Mouse (Mus musculus): ENCODE results near the gene Qser1. TPM values are rescaled to one million over a fixed set of nuclear protein-coding genes. Genes with fewer than 3 reads are reported as not detected.

Qser1 gene
- polyA plus RNA-seq, 2 experiments: 2.4 to 2.7 TPM

- no peaks in the 10 kb centered on the region for H3K9me3 ChIP-seq (ENCODE audit: control insufficient read depth, low read length)
- 0 out of 4 replicates have a peak, but pooled peaks cover 0 to 4% of the 10 kb centered on the region in 2 experiments for H3K4me1 ChIP-seq (replicated peaks; ENCODE audit: control insufficient read depth in 2 of 2, insufficient read depth in 2 of 2, low read length in 1 of 2)
- DNase-seq (ENCODE audit: low read depth in 3 of 3, low spot score in 3 of 3) (no peak), ATAC-seq (ENCODE audit: insufficient read depth) (no peak)
- H3K27me3 ChIP-seq (ENCODE audit: control insufficient read depth, insufficient read depth, low read length): peaks cover 26% of the 10 kb centered on the region
- no peaks in the 10 kb centered on the region for H3K36me3 ChIP-seq (replicated peaks; ENCODE audit: control insufficient read depth, insufficient read depth, low read depth)
- H3K4me3 ChIP-seq (ENCODE audit: insufficient read depth in 1 of 2, low read depth in 2 of 2, low read length in 2 of 2): no peak overlapping the region
- H3K9ac ChIP-seq (replicated peaks): no peak overlapping the region
- no peak for TF ChIP-seq CTCF (IDR thresholded peaks at IDR 0.05; ENCODE audit: low read depth)
- no peak for TF ChIP-seq EP300 (IDR thresholded peaks at IDR 0.05; ENCODE audit: low read depth)
- 43% methylated on average over 5 of the region's 5 CpGs for WGBS (ENCODE audit: insufficient replicate concordance)
- no peak overlapping the region for H3K4me2 ChIP-seq (ENCODE audit: low read depth)
- no peak overlapping the region for H3K27ac ChIP-seq
Measured at GRCm38 (mm10) chr2:104743971-104744370, 72.6 kb downstream of the Qser1 start.

DNA sequence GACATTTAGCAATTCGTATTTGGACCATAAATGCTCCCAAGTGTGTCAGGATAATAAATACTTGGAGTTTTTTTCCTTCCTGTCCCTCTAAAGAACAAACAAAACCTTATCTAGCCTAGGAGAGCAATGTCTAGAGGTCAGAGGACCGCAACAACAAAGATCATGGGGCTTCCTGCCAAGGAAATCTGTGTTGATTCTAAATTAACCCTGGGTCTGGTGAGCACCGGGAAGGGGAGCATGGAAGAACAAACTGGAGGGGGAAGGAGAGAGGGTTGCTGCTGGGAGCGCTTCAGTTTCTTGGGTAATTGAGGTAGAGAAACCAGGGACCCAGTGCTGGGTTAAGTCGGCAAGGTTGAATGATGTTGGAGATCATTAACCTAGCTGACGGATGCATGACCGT is 73.4 kb downstream of the Qser1 start:
- peak overlapping the region in 1 of 2 experiments; percentile 63; a peak in 3 of 4 replicates for H3K4me3 ChIP-seq (ENCODE audit: insufficient read depth in 1 of 2, low read depth in 2 of 2, low read length in 2 of 2)
- TF ChIP-seq EP300 (IDR thresholded peaks at IDR 0.05; ENCODE audit: low read depth) (no peak), CTCF (IDR thresholded peaks at IDR 0.05; ENCODE audit: low read depth) (no peak)
- H3K9ac ChIP-seq (replicated peaks): no peak overlapping the region
- H3K36me3 ChIP-seq (replicated peaks; ENCODE audit: control insufficient read depth, insufficient read depth, low read depth): no peaks in the 10 kb centered on the region
- WGBS (ENCODE audit: insufficient replicate concordance): 17% methylated on average over 7 of the region's 7 CpGs
- ATAC-seq (ENCODE audit: insufficient read depth) (peak; percentile 21; the same call in 1 of the 2 replicates), DNase-seq (ENCODE audit: low read depth in 3 of 3, low spot score in 3 of 3) (no peak)
- peaks cover 26% of the 10 kb centered on the region for H3K27me3 ChIP-seq (ENCODE audit: control insufficient read depth, insufficient read depth, low read length)
- 0 out of 4 replicates have a peak, but pooled peaks cover 0 to 2% of the 10 kb centered on the region in 2 experiments for H3K4me1 ChIP-seq (replicated peaks; ENCODE audit: control insufficient read depth in 2 of 2, insufficient read depth in 2 of 2, low read length in 1 of 2)
- H3K4me2 ChIP-seq (ENCODE audit: low read depth): peak overlapping the region; percentile 63
- no peak overlapping the region for H3K27ac ChIP-seq
- no peaks in the 10 kb centered on the region for H3K9me3 ChIP-seq (ENCODE audit: control insufficient read depth, low read length)

DNA sequence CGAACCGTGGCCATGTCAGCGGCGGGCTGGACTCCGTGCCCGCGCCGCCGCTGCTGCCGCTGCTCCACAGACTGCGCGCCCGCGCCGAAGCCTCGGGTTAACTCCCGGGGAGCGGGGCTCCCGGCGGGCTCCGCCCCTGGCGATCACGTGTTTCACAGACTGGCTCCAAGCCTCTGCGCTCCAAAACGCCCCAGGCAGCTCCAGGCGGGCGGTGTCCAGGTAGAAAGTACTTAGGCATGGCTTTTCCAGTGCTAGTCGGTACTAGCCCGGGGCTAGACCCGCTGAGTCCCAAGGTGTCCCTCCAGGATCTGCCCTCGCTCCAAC is 73.9 kb downstream of the Qser1 start, which contains the start of gene Depdc7:
Gene Depdc7 (minus strand): TSS at position 138 of the 324 bp plus-strand sequence.
- WGBS (ENCODE audit: insufficient replicate concordance): under 1% methylated on average over 31 of the region's 31 CpGs
- H3K36me3 ChIP-seq (replicated peaks; ENCODE audit: control insufficient read depth, insufficient read depth, low read depth): no peaks in the 10 kb centered on the region
- H3K27me3 ChIP-seq (ENCODE audit: control insufficient read depth, insufficient read depth, low read length): peaks cover 26% of the 10 kb centered on the region
- peak; percentile 37 to 74 (median 71) for DNase-seq (ENCODE audit: low read depth in 3 of 3, low spot score in 3 of 3)
- peak within 1 kb of the TSS; percentile 42 for H3K9ac ChIP-seq (replicated peaks)
- ATAC-seq (ENCODE audit: insufficient read depth): peak; percentile 82
- H3K9me3 ChIP-seq (ENCODE audit: control insufficient read depth, low read length): no peaks in the 10 kb centered on the region
- TF ChIP-seq CTCF (IDR thresholded peaks at IDR 0.05; ENCODE audit: low read depth) (no peak), EP300 (IDR thresholded peaks at IDR 0.05; ENCODE audit: low read depth) (no peak)
- no peak within 1 kb of the TSS for H3K27ac ChIP-seq
- H3K4me3 ChIP-seq (ENCODE audit: insufficient read depth in 1 of 2, low read depth in 2 of 2, low read length in 2 of 2): peak within 1 kb of the TSS; percentile 58 to 63
- 0 out of 4 replicates have a peak, but pooled peaks cover 0 to 2% of the 10 kb centered on the region in 2 experiments for H3K4me1 ChIP-seq (replicated peaks; ENCODE audit: control insufficient read depth in 2 of 2, insufficient read depth in 2 of 2, low read length in 1 of 2)
- H3K4me2 ChIP-seq (ENCODE audit: low read depth): peak within 1 kb of the TSS; percentile 63

DNA sequence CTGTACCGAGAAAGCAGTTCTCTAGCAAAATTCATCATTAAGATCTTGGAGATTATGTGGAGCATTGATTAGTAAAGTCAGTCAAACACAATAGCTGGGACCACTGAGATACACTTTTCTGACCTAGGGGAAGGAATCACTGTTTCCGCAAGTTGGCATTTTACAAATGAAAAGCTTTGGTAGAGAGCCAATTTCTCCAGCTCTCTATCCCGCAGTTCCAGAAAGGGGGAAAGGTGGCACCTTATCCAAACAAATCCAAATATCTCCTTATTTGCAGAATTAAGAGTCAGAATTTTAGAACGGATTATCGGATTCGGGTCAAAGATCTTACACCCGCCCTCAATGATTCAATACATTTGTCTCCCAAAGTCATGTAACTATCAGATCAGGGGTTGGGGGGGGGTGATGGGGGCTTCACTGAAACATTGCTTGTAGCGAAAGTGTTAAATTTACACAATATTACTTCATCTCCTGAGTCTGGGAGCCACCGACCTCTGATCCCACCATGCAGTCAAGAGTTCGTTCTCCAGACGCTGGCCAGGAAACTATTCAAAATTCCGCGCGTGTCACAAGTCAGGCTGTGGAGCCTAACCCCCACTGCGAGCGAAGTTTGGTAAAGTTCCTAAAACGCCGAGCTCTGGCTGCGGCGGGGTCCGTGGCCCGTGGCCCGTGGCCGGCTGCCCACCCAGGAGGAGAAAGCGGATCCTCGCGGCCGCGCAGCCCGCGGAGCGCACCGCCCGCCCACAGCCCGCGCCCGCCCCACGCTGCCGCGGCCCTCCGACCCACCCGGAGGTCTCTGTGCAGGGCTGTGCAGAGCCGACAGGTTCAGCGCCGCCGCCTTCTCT is 74.4 kb downstream of the Qser1 start:
- 6% methylated on average over 42 of the region's 46 CpGs for WGBS (ENCODE audit: insufficient replicate concordance)
- Histone ChIP-seq H3K9me3 (ENCODE audit: control insufficient read depth, low read length) (no peaks in the 10 kb centered on the region), H3K4me1 (replicated peaks; ENCODE audit: control insufficient read depth in 2 of 2, insufficient read depth in 2 of 2, low read length in 1 of 2) (0 out of 4 replicates have a peak, but pooled peaks cover 0 to 2% of the 10 kb centered on the region in 2 experiments), H3K9ac (replicated peaks) (peak overlapping the region; percentile 42), H3K36me3 (replicated peaks; ENCODE audit: control insufficient read depth, insufficient read depth, low read depth) (no peaks in the 10 kb centered on the region), H3K27ac (no peak overlapping the region), H3K27me3 (ENCODE audit: control insufficient read depth, insufficient read depth, low read length) (peaks cover 26% of the 10 kb centered on the region), H3K4me2 (ENCODE audit: low read depth) (peak overlapping the region; percentile 63), H3K4me3 (ENCODE audit: insufficient read depth in 1 of 2, low read depth in 2 of 2, low read length in 2 of 2) (peak overlapping the region; percentile 58 to 63)
- ATAC-seq (ENCODE audit: insufficient read depth): peak; percentile 37; the same call in 1 of the 2 replicates
- DNase-seq (ENCODE audit: low read depth in 3 of 3, low spot score in 3 of 3): no peak
- TF ChIP-seq CTCF (IDR thresholded peaks at IDR 0.05; ENCODE audit: low read depth) (no peak), EP300 (IDR thresholded peaks at IDR 0.05; ENCODE audit: low read depth) (no peak)

Measured in liver, embryonic 14.5 days (tissue).